Mouse (Mus musculus): ENCODE data around the gene Idi1. TPM values are rescaled to one million over a fixed set of nuclear protein-coding genes. Genes with fewer than 3 reads are reported as not detected.

The Idi1 gene
- total and polyA plus RNA-seq, 2 experiments: 52.6 to 228 TPM

Other genes with a start within 250 kb of the Idi1 start
- 8.4 and 8.5 TPM in 2 replicates for gene Wdr37, start 13.6 kb upstream of the Idi1 start, total RNA-seq (2014; rRNA removed)
- gene Wdr37, start 13.6 kb upstream of the Idi1 start, polyA plus RNA-seq (2012; rRNA removed): 3.1 and 5.1 TPM in 2 replicates
- not detected in 2 replicates for gene Gm9745, start 62.7 kb downstream of the Idi1 start, total RNA-seq (2014; rRNA removed)
- gene Gm9745, start 62.7 kb downstream of the Idi1 start, polyA plus RNA-seq (2012; rRNA removed): not detected in 2 replicates
- not detected in 2 replicates for gene Idi2, start 67.4 kb downstream of the Idi1 start, total RNA-seq (2014; rRNA removed)
- not detected in 2 replicates for gene Idi2, start 67.4 kb downstream of the Idi1 start, polyA plus RNA-seq (2012; rRNA removed)
- gene Gtpbp4, start 110.6 kb downstream of the Idi1 start, total RNA-seq (2014; rRNA removed): 16.2 and 17.4 TPM in 2 replicates
- gene Gtpbp4, start 110.6 kb downstream of the Idi1 start, polyA plus RNA-seq (2012; rRNA removed): 5.9 and 10.5 TPM in 2 replicates
- 34.2 TPM in 2 replicates for gene Larp4b, start 208.4 kb downstream of the Idi1 start, total RNA-seq (2014; rRNA removed)
- 18.1 and 20.4 TPM in 2 replicates for gene Larp4b, start 208.4 kb downstream of the Idi1 start, polyA plus RNA-seq (2012; rRNA removed)

All from liver, adult 2 months (tissue).